Mouse (Mus musculus) heart, adult 8-10 months (tissue): ENCODE measurements around the gene Spns2. TPM values are rescaled to one million over a fixed set of nuclear protein-coding genes. Genes with fewer than 3 reads are reported as not detected.
A peak's percentile ranks its signal among the peaks of the same experiment; 100 is the strongest.

ENCODE experiments used
- DNase-seq: peaks from one replicate; pipeline ENCODE4 v3.0.0; 2022; ENCODE audit warnings: low spot score
- total RNA-seq, 4 experiments: library from RNA; stranded (reverse); gene quantifications; 2 replicates each; pipeline ENCODE4 v1.2.4; 2022

Gene Spns2
- total RNA-seq, 4 experiments from 2014 or later: 7.4 to 10.2 (median 7.9) TPM

DNA sequence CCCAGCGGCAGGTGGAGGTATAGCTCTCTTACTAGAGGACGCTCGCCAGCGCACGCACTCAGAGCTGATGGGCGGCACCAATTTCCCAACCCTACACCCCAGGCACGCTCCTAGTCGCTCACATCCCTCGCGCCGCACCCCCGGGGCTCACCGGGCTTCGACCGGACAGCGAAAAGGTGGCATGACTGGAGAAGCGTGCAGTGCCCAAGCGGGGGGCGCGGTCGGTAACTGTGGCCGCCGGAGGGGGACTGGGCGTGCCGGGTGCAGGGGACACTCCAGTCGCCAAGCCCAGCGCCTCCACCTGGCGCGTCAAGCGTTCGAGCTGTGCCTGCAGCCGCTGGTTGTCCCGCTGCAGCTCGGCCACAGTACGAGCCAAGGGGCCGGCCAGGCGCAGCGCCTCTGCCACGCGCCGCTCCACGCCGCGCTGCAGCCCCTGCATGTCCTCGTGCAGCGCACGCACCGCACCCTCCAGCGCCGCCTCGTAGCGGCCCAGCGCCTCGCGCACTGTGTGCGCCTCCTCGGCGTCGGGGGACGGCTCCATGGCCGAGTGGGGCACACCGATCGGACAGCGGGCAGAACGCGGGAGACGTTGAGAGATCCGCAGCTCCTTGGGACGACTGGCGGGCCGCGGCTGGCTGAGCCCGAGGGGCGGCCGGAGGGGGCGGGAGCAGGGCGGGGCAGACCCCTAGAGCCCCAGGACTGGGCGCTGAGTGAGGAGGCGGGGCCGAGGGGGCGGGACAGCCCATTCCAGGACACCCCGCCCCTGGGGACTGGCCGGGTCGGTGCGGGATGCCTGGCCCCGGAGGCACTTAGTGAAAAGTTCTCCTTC lies 78.4 kb downstream of the Spns2 start, which contains the start of gene Smtnl2:
Gene Smtnl2, minus strand, starts transcription at position 621 of the 829 bp plus-strand sequence.
- DNase-seq: peak; percentile 88

DNA sequence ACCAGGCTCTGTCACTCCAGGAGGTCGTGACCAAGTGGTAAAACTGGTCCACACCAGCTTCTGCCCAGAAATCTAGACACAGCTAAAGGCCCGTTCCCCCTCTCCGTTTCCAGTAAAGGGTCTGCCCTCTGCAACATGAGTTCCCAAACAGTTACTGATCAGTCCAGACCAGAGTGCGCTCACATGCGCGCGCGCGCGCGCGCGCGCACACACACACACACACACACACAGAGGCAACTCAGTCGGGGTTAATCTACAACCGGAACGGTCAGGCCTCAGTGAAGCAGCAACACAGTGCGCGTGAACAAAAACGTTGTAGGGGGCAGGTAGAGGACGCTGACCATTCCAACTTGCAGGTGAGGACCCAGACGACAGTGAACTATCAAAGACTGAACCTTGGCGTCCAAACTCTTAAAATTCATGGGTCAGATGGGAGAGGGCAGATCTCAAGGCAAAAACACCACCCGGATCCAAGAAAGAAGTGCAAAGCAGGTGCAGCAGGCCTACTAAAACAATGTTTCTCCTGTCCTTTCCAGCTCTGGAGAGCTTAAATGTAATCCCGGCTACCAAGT lies 79.1 kb downstream of the Spns2 start:
- DNase-seq: no peak

DNA sequence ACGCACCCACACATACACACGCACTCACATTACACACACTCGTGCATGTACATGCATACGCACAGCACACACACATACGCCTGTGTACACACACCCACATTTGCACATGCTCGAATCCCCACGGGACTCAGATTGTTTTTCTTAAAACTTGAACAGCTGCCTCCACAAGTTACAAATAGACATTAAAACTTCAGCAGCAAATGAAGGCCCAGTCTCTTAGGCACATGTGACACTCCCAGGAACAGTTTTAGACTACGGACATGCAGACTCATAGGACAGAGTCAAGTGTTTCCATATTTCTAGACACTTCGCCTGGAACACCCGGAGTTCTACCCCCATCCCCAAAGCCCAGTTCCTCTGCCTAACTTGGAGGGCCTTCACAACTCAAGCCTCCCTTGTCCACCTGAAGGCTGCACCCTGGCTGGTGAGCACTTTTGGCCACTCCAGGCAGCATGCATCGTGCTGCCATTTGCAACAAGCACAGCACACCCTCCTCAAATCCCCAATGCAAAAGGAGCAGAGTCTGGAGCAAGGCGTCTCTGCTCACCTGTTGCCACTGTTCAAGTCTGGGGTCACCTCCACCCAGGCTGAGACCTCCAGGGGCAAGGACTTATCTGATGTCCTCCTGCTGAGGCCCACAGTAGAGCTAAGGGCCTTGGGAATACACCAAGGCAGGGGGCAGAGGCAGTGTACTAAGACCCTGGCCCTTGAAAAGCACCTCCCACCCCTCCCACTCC lies 79.9 kb downstream of the Spns2 start:
- no peak for DNase-seq

DNA sequence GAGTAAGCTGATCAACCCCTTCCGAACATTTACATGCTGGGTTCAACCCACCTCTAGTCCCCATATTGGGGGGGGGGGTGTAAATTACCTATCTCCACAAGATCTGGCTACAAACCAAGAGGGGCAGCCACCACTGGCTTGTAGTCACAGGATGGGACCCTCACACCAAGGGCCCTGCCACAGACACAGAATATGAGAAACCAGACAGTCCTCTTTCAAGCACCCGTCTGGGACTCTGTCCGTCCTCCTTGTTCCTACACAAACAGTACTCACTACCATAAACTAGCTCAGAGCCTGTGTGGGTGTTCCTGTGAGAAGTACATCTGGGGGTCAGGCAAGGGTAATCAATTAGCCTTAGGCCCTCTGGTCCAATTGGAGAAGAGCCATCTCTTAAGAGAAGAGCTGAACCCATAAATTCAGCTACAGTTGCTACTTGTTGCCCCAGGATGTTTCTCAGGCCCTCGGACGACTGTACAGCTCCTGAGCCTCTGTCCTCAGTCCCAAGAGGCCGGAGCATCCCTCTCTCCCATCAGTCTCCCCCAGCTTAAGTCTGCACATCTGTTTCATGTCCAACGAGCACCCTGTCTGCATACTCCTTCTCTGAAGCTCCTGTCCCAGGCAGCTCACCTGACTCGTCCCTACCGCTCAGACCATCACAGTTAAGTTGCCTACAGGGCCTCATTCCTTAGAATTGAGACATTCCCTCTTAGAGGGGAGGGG lies 81.1 kb downstream of the Spns2 start:
- DNase-seq: no peak

DNA sequence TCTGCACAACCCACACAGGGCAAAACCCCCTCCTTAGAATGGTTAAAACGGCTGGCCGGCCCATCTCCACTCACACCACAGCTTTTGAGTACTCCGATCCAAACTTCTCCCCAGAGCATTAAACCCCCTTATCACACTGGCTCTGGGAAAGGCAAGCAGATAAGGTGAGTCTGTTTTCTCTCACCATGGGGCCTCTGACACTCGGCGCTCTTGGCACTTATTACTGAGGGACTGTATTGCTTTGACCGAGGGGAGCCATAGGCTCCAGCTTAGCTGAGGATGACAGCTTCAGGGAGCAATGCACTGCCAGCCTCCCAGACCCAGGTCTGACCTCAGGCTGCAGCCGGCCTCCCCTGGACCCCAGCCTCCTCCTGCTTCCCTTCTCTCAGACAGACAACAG lies 82.1 kb downstream of the Spns2 start:
- peak; percentile 58 for DNase-seq

DNA sequence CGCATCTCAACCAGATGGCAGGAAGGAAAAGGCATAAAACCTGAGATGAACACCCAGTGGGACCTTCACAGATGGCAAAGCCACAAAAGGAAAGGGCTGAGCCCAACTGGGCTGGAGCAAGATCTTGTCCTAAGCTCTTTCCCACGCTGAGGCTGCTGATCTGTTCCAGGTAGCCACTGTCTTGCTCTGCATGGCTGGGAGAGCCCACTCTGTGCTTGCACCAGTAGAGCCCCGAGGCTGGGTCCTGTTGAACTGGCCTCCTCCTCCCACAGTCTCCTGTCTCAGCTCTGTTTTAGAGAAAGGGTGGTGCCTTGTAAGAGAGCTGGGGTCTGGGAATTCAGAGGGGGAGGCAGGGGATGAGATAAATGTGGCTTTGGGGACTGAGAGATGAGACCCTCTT lies 82.6 kb downstream of the Spns2 start:
- DNase-seq: no peak

DNA sequence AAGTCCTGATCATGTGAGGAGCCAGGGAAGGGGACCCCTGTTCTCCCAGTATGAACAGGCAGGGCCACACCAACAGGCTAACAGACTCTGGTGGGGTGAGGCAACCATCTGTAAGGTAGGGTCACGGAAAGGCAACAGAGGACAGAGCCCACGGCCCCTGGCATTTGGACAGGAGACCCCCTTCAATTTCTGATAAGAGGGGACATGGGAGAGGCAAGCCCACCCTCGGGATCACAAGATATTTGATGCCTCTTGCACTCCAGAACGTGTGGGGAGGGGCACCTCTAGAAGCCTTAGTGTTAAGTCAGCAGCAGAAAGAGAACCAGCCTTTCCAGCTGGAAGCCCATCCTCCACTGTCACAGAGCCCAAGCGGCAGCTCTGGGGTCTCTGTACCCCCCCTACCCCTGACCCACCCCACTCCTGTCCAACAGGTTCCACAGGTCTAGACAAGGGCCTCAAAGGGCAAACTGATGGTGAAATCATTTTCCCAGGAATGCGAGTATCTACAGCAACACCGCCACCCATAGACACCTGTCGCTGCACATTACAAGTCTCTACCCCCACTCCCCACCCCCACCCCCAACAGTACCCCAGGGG lies 83.5 kb downstream of the Spns2 start:
- DNase-seq: no peak

DNA sequence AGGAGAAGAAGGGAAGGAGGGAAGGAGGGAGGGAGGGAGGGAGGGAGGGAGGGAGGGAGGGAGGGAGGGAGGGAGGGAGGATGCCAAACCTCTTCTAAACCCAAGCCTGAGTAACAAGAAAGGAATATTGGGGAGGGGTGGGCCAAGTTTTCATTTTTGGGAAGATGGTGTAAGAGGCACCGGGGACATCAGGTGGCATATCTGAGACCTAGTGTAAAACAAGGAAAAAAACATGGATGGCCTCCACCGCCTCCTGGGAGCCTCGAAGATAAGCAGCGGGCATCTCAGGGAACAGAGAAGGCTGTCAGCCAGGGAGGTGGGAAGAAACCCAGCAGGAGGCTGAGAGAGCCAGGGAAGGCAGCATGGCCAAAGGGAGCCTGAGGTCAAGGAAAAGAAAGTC lies 84.2 kb downstream of the Spns2 start:
- no peak for DNase-seq

DNA sequence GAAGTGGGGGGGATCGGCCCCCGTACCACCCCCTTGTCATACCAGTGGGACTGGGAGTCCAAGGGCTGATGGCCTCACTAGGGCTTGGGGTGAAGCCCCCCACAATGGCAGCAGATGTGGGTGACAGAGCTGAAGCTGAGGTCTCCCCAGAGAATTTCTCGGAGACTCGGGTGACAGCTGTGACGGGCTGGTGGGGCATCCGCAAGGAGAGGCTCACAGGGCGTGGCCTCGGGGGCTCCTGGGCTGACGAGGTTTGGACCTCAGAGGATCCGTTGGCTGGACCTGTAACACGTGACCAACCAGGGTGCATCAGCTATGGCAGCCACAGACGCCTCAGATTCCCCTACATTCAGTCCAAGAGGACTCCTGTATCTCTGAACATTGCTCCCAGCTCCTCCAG lies 86.7 kb downstream of the Spns2 start:
- DNase-seq: no peak

DNA sequence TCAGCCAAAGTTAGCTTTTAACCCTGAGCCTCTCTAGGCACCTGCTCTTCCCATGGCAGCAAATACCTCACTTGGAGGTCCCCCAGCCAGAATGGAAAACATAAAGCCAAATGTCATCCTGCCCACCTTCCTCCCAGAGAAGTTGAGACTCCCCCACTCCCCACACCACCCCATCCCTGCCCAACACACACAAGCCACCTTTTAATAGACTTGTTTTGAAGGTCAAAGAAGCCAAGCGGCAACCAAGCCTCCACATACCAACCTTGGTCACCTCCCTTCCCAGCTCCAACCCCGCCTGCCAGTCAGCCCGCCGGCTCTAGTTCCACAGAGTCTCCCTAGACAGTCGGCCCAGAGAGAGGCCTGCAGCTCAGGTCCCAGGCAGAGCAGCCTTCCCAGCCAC lies 87.7 kb downstream of the Spns2 start:
- no peak for DNase-seq

Other genes starting within 250 kb of the Spns2 start
- not detected for gene Slc13a5, start 222.7 kb downstream of the Spns2 start, total RNA-seq
- gene Xaf1, start 188.3 kb downstream of the Spns2 start, total RNA-seq: 10 to 100 TPM in 1 of 4 experiments, 1 to 10 TPM in 3; 9.1 to 11.5 (median 9.2) TPM
- gene Fbxo39, start 175.5 kb downstream of the Spns2 start, total RNA-seq: not detected
- gene Tekt1, start 127.5 kb downstream of the Spns2 start, total RNA-seq: under 1 TPM in 1 of 4 experiments, not detected in 3; 0.28 TPM
- gene Smtnl2, start 78.2 kb downstream of the Spns2 start, total RNA-seq: 10 to 100 TPM; 13.6 to 18.9 (median 16.5) TPM
- gene Ggt6, start 54.4 kb downstream of the Spns2 start, total RNA-seq: under 1 TPM in 2 of 4 experiments, not detected in 2; 0.32 to 0.44 TPM
- gene Mybbp1a, start 48.5 kb downstream of the Spns2 start, total RNA-seq: 10 to 100 TPM; 42.4 to 49.4 (median 45.9) TPM
- gene Spns3, start 60.6 kb upstream of the Spns2 start, total RNA-seq: under 1 TPM in 1 of 4 experiments, not detected in 3; 0.14 TPM
- gene Ube2g1, start 117.4 kb upstream of the Spns2 start, total RNA-seq: 10 to 100 TPM; 52.5 to 66.4 (median 60.5) TPM
- 10 to 100 TPM; 13.8 to 14.8 (median 14.3) TPM for gene Ankfy1, start 200.1 kb upstream of the Spns2 start, total RNA-seq